Mouse (Mus musculus) heart, embryonic 13.5 days (tissue): ENCODE data around the gene Fstl3. TPM values are rescaled to one million over a fixed set of nuclear protein-coding genes. Genes with fewer than 3 reads are reported as not detected.

ENCODE experiments used
- ATAC-seq: fragments of 200-750 bp; cut with Nextera tagmentation; 2 replicates; pipeline ENCODE4 v1.8.0; 2017; ENCODE audit warnings: moderate TSS enrichment; ENCODE audit not compliant: insufficient number of reproducible peaks, low FRiP score, low TSS enrichment; ENCODE audit errors: extremely low read depth
- H3K27ac ChIP-seq: fragments of 300-500 bp; sonication (generic); replicated peaks from 2 replicates; pipeline ENCODE4 v1.5.1; 2015; ENCODE audit warnings: moderate library complexity, mild to moderate bottlenecking, inconsistent platforms
- H3K27me3 ChIP-seq: fragments of 300-500 bp; sonication (generic); replicated peaks from 2 replicates; pipeline ENCODE4 v1.6.1; 2015; ENCODE audit warnings: mild to moderate bottlenecking, inconsistent platforms
- H3K36me3 ChIP-seq: fragments of 300-500 bp; sonication (generic); 2 replicates; pipeline ENCODE4 v1.6.1; 2015; ENCODE audit warnings: mild to moderate bottlenecking, inconsistent platforms
- H3K4me1 ChIP-seq: fragments of 300-500 bp; sonication (generic); 2 replicates; pipeline ENCODE4 v1.6.1; 2015; ENCODE audit warnings: inconsistent platforms
- H3K4me2 ChIP-seq: fragments of 300-500 bp; sonication (generic); 2 replicates; pipeline ENCODE4 v1.6.1; 2015; ENCODE audit warnings: inconsistent platforms, mild to moderate bottlenecking, moderate library complexity
- H3K4me3 ChIP-seq: fragments of 300-500 bp; sonication (generic); 2 replicates; pipeline ENCODE4 v1.5.1; 2015; ENCODE audit warnings: moderate library complexity, mild to moderate bottlenecking, inconsistent platforms
- H3K9ac ChIP-seq: fragments of 300-500 bp; sonication (generic); 2 replicates; pipeline ENCODE4 v1.6.1; 2015; ENCODE audit warnings: inconsistent platforms, mild to moderate bottlenecking, moderate library complexity
- H3K9me3 ChIP-seq: fragments of 300-500 bp; sonication (generic); 2 replicates; pipeline ENCODE4 v1.6.1; 2016; ENCODE audit warnings: inconsistent platforms
- WGBS: fragments of 180-500 bp; shearing (Covaris S2); methylation state at CpG from one replicate; pipeline ENCODE4 v1.1.7; 2015; ENCODE audit warnings: mixed read lengths; 5-methylcytosine and 5-hydroxymethylcytosine counted together
- polyA plus RNA-seq: library from polyadenylated mRNA; unstranded; fragments of >200 nt; fragmentation: Nextera tagmentation; extraction: Ambion mirVana; gene quantifications from 2 replicates; pipeline ENCODE4 v1.2.1, GENCODE M21; 2015

The Fstl3 gene
- 23.8 and 27.3 TPM in 2 replicates for polyA plus RNA-seq

DNA sequence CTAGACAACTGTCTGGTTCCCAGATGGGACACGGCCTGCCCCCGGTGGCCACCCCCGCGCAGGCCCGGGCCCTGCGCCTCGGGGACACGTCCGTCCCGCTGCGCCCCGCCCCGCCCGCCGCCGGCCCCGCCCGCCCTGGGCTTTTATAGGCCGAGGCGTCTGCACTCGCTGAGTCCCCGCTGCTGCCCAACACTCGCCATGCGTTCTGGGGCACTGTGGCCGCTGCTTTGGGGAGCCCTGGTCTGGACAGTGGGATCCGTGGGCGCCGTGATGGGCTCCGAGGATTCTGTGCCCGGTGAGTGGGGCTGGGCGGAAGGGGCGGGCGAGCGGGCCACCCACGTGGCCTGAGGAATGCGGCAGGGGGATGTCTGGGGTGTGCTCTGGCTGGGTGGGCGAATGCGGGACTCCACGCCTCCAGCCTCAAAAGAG lies at the start of gene Fstl3:
Gene Fstl3 (plus strand): TSS at position 170 of the 429 bp plus-strand sequence.
- H3K9ac ChIP-seq, result peak within 1 kb of the TSS; percentile 83

DNA sequence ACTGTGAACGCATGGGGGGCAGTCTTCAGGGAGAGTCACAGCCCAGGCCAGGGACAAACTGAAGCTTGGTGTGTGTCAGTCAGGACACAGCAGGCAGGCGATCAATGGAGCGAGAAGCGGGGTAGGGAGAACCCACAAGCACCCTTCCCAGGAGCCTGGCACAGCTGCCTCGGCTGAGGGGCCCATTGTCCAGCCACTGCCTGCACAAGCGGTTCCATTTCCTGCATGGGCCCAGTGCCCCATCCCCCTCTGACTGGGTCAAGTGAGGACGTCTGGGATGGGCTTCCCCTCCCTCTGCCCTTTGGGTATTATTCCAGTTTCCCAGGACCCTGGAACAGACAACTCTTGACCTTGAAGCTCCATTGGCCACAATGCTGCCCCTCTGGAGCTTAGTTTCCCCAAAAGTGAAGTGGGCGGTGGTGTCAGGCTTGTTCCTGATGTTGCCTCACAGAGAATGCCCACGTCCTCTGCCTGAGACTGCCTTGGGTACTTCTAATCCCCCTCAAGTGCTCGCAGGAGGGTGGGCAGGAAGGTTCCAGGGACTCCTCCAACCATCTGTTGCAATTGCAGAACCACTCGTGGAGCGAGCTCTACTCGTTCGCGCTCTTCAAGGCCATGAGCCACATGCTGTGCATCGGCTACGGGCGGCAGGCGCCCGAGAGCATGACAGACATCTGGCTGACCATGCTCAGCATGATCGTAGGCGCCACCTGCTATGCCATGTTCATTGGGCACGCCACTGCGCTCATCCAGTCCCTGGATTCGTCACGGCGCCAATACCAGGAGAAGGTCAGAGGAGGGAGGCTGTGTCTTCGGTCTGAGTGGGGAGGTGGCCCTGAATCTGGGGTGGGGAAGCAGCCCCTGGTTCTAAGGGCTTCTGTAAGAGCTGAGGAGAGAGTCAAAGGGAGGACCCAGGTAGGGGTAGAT lies 48.5 kb upstream of the Fstl3 start:
- WGBS, result 69% methylated on average over 28 of the region's 28 CpGs
- peaks cover 5% of the 10 kb centered on the region for H3K36me3 ChIP-seq

More for the DNA sequence above, at the start of gene Fstl3:
- no peak for ATAC-seq
- Histone ChIP-seq H3K4me3 (peak within 1 kb of the TSS; percentile 56), H3K9me3 (0 out of 2 replicates have a peak, but pooled peaks cover 6% of the 10 kb centered on the region), H3K4me1 (peaks cover 37% of the 10 kb centered on the region), H3K36me3 (no peaks in the 10 kb centered on the region), H3K4me2 (peak within 1 kb of the TSS; percentile 75), H3K27ac (peak within 1 kb of the TSS; percentile 80), H3K27me3 (peaks cover 38% of the 10 kb centered on the region)
- 2% methylated on average over 39 of the region's 39 CpGs for WGBS

DNA sequence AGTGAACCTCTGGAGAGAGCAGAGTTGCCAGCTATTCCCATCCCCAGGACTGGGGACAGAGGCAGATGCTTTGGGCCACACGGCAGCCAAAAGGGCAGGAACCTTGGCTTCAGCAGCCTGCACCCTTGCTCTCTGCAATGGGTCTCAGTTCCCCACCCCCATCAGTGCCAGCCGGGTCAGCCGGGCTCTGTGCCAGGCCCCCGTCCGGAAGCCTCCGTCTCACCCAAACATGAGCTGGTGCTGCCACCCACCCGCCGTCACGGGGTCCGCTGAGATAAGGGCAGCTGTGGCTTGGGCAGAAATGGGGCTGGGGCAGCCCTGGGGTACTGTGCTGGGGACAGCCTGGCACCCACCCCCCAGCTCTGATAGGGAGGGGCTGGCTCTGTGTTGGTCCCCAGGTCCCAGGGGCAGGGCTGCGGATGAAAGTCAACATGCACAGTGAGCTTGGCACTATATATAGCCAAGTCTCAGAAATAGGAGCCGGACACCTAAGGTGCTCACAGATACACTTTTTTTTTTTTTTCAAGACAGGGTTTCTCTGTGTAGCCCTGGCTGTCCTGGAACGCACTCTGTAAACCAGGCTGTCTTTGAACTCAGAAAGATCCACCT lies 47.6 kb upstream of the Fstl3 start:
- 65% methylated on average over 13 of the region's 13 CpGs for WGBS
- Histone ChIP-seq H3K9me3 (peaks cover 4% of the 10 kb centered on the region; the same call in 1 of the 2 replicates), H3K4me1 (peaks cover 6% of the 10 kb centered on the region), H3K36me3 (peaks cover 14% of the 10 kb centered on the region), H3K4me3 (no peak overlapping the region), H3K27ac (no peak overlapping the region), H3K4me2 (no peak overlapping the region), H3K9ac (no peak overlapping the region), H3K27me3 (peaks cover 15% of the 10 kb centered on the region)
- ATAC-seq, result peak; percentile 12; the same call in 1 of the 2 replicates

More for the DNA sequence above, 48.5 kb upstream of the Fstl3 start:
- peaks cover 13% of the 10 kb centered on the region for H3K27me3 ChIP-seq
- no peak overlapping the region for H3K27ac ChIP-seq
- ATAC-seq, result no peak
- H3K9me3 ChIP-seq, result peaks cover 4% of the 10 kb centered on the region; the same call in 1 of the 2 replicates
- no peak overlapping the region for H3K4me2 ChIP-seq
- H3K4me1 ChIP-seq, result peaks cover 12% of the 10 kb centered on the region
- H3K4me3 ChIP-seq, result no peak overlapping the region
- H3K9ac ChIP-seq, result no peak overlapping the region

DNA sequence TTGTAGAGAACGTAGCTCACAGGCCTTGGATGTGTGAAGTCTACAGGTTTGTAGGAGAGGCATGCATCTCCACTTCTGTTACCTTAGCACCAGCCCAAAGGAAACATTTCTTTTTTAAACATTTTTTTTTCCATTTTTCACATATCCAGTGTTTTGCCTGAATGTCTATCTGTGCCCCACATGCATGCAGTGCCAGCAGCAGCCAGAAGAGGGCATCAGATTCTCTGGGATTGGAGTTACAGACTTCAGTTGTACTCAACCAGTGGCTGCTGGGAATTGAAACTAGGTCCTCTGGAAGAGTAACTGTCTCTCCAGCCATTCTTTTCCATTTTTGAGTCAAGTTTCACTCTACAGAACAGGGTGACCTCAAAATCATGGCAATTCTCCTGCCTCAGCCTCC lies 44.6 kb upstream of the Fstl3 start:
- H3K27me3 ChIP-seq, result peaks cover 43% of the 10 kb centered on the region
- H3K27ac ChIP-seq, result no peak overlapping the region
- no peak overlapping the region for H3K9ac ChIP-seq
- no peak overlapping the region for H3K4me2 ChIP-seq
- peaks cover 12% of the 10 kb centered on the region for H3K4me1 ChIP-seq
- peaks cover 45% of the 10 kb centered on the region for H3K36me3 ChIP-seq
- no peak for ATAC-seq
- no peak overlapping the region for H3K4me3 ChIP-seq
- WGBS, result 90% methylated on average over 1 of the region's 1 CpGs
- H3K9me3 ChIP-seq, result peaks cover 30% of the 10 kb centered on the region

DNA sequence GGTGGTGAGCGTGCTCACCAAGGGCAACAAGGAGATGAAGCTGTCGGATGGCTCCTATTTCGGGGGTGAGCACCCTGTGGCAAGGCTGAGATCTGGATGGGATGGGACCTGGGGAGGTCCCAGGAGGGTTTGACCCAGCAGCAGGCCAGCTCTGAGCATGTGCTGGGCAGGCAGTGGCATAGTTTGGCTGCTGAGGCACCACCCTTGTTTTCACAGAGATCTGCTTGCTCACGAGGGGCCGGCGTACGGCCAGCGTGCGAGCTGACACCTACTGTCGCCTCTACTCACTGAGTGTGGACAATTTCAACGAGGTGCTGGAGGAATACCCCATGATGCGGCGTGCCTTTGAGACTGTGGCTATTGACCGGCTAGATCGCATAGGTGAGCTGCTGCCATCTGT lies 43.2 kb upstream of the Fstl3 start:
- H3K9me3 ChIP-seq, result peaks cover 41% of the 10 kb centered on the region
- no peak for ATAC-seq
- 73% methylated on average over 15 of the region's 15 CpGs for WGBS

GRCm38 (mm10) chr10:79735361-79735760 lies 41.7 kb upstream of the Fstl3 start:
- Histone ChIP-seq H3K4me3 (peak overlapping the region; percentile 25), H3K9ac (no peak overlapping the region)
- no peak for ATAC-seq

More for the DNA sequence above, 43.2 kb upstream of the Fstl3 start:
- no peak overlapping the region for H3K27ac ChIP-seq
- no peak overlapping the region for H3K4me2 ChIP-seq
- H3K4me1 ChIP-seq, result peaks cover 12% of the 10 kb centered on the region
- peaks cover 58% of the 10 kb centered on the region for H3K36me3 ChIP-seq
- H3K4me3 ChIP-seq, result no peak overlapping the region
- peaks cover 35% of the 10 kb centered on the region for H3K27me3 ChIP-seq
- H3K9ac ChIP-seq, result no peak overlapping the region

GRCm38 (mm10) chr10:79736706-79737105 lies 40.4 kb upstream of the Fstl3 start:
- H3K4me1 ChIP-seq, result peaks cover 6% of the 10 kb centered on the region; the same call in 1 of the 2 replicates
- H3K4me2 ChIP-seq, result no peak overlapping the region
- 89% methylated on average over 11 of the region's 14 CpGs for whole genome bisulfite sequencing
- peaks cover 87% of the 10 kb centered on the region for H3K36me3 ChIP-seq
- H3K9ac ChIP-seq, result no peak overlapping the region
- H3K9me3 ChIP-seq, result peaks cover 68% of the 10 kb centered on the region
- no peak overlapping the region for H3K4me3 ChIP-seq
- H3K27me3 ChIP-seq, result peaks cover 30% of the 10 kb centered on the region
- no peak for ATAC-seq
- no peak overlapping the region for H3K27ac ChIP-seq

More at GRCm38 (mm10) chr10:79735361-79735760, 41.7 kb upstream of the Fstl3 start:
- Histone ChIP-seq H3K9me3 (peaks cover 56% of the 10 kb centered on the region), H3K36me3 (peaks cover 73% of the 10 kb centered on the region), H3K27ac (no peak overlapping the region), H3K4me2 (peak overlapping the region; percentile 44), H3K4me1 (peaks cover 6% of the 10 kb centered on the region; the same call in 1 of the 2 replicates), H3K27me3 (peaks cover 30% of the 10 kb centered on the region)
- 34% methylated on average over 49 of the region's 52 CpGs for WGBS

GRCm38 (mm10) chr10:79738259-79738658 lies 38.8 kb upstream of the Fstl3 start:
- H3K27me3 ChIP-seq, result peaks cover 30% of the 10 kb centered on the region
- 92% methylated on average over 10 of the region's 10 CpGs for WGBS
- H3K4me2 ChIP-seq, result no peak overlapping the region
- H3K36me3 ChIP-seq, result peaks cover 98% of the 10 kb centered on the region
- H3K4me3 ChIP-seq, result no peak overlapping the region
- peaks cover 68% of the 10 kb centered on the region for H3K9me3 ChIP-seq
- ATAC-seq, result no peak
- no peak overlapping the region for H3K9ac ChIP-seq
- peaks cover 6% of the 10 kb centered on the region; the same call in 1 of the 2 replicates for H3K4me1 ChIP-seq
- H3K27ac ChIP-seq, result no peak overlapping the region

DNA sequence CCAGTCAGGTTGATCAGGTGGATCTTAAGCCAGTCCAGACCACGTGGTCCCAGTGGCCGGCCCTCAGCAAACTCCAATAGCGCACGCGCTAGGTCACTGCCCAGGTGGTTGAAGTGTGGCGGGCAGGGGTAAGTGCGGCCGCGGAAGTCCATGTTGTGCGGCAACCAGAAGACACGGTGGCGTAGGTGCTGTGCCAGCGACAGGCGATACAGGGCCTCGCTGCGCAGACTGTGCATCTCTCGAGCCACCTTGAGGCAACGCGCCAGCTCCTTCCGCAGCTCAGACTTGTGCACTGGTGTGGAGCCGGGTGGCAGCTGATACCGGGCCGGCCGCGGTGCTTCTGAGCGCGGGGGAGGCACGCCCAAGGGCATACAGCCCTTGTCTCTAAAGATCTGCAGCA lies 37.8 kb upstream of the Fstl3 start:
- Histone ChIP-seq H3K27me3 (peaks cover 30% of the 10 kb centered on the region), H3K36me3 (peaks cover 100% of the 10 kb centered on the region), H3K4me1 (peaks cover 6% of the 10 kb centered on the region; the same call in 1 of the 2 replicates), H3K4me3 (no peak overlapping the region), H3K4me2 (no peak overlapping the region), H3K9me3 (peaks cover 68% of the 10 kb centered on the region), H3K9ac (no peak overlapping the region), H3K27ac (no peak overlapping the region)
- 94% methylated on average over 28 of the region's 28 CpGs for WGBS
- no peak for ATAC-seq

GRCm38 (mm10) chr10:79740863-79741262 lies 36.2 kb upstream of the Fstl3 start:
- Histone ChIP-seq H3K4me1 (peaks cover 6% of the 10 kb centered on the region), H3K27ac (no peak overlapping the region), H3K4me3 (no peak overlapping the region), H3K9me3 (peaks cover 56% of the 10 kb centered on the region), H3K27me3 (peaks cover 14% of the 10 kb centered on the region), H3K4me2 (no peak overlapping the region), H3K9ac (no peak overlapping the region), H3K36me3 (peaks cover 88% of the 10 kb centered on the region)
- ATAC-seq, result no peak
- 71% methylated on average over 11 of the region's 11 CpGs for WGBS

GRCm38 (mm10) chr10:79743161-79743560 lies 33.9 kb upstream of the Fstl3 start:
- no peak overlapping the region for H3K27ac ChIP-seq
- peaks cover 65% of the 10 kb centered on the region for H3K36me3 ChIP-seq
- no peak overlapping the region for H3K4me2 ChIP-seq
- H3K9ac ChIP-seq, result no peak overlapping the region
- ATAC-seq, result no peak
- 86% methylated on average over 11 of the region's 11 CpGs for WGBS
- H3K4me3 ChIP-seq, result no peak overlapping the region
- peaks cover 13% of the 10 kb centered on the region for H3K4me1 ChIP-seq
- peaks cover 33% of the 10 kb centered on the region for H3K9me3 ChIP-seq
- no peaks in the 10 kb centered on the region for H3K27me3 ChIP-seq
